Mouse (Mus musculus) gastrocnemius, postnatal 10 days (tissue): ENCODE measurements around the gene Cd151. TPM values are rescaled to one million over a fixed set of nuclear protein-coding genes. Genes with fewer than 3 reads are reported as not detected.
A peak's percentile ranks its signal among the peaks of the same experiment; 100 is the strongest.

Experiments used
- DNase-seq: peaks from one replicate; pipeline ENCODE4 v3.0.0; 2021; ENCODE audit warnings: mixed read lengths
- total RNA-seq, 2 experiments: library from RNA; stranded (reverse); gene quantifications; 2 replicates each; pipeline ENCODE4 v1.2.3; 2021

Cd151 gene
- total RNA-seq, 2 experiments from 2014 or later, result 77.7 to 88.5 TPM

DNA sequence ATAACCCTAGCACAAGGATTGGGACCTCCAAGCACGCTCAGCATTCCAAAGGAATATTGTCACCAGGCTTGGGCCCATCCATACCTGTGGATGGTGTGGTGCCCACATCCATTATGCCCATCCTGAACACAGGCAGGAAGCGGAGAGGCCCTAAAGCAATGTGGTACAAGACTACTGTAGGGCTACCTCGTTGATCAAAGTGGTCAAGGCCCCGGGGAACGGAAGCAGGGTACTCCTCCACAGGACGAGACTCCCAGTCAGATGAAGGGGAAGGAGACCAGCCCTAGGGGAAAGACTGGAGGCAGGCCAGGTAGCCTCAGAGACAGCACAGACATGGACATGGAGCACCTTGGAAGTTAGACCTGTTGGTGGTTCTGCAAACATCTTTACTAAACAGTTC, 5.6 kb downstream of the Cd151 start:
- no peak for DNase-seq

- DNase-seq, result no peak
Observed at GRCm38 (mm10) chr7:141474160-141474559, 7.0 kb downstream of the Cd151 start.

- peak; percentile 82 for DNase-seq
Observed at GRCm38 (mm10) chr7:141475011-141475804, 8.0 kb downstream of the Cd151 start, which contains the start of the genes Polr2l and Tspan4. TSS of gene Polr2l (minus strand) at chr7:141475132. TSS of gene Tspan4 (plus strand) at chr7:141475240.

GRCm38 (mm10) chr7:141475805-141476158, 8.6 kb downstream of the Cd151 start:
- DNase-seq, result no peak

DNA sequence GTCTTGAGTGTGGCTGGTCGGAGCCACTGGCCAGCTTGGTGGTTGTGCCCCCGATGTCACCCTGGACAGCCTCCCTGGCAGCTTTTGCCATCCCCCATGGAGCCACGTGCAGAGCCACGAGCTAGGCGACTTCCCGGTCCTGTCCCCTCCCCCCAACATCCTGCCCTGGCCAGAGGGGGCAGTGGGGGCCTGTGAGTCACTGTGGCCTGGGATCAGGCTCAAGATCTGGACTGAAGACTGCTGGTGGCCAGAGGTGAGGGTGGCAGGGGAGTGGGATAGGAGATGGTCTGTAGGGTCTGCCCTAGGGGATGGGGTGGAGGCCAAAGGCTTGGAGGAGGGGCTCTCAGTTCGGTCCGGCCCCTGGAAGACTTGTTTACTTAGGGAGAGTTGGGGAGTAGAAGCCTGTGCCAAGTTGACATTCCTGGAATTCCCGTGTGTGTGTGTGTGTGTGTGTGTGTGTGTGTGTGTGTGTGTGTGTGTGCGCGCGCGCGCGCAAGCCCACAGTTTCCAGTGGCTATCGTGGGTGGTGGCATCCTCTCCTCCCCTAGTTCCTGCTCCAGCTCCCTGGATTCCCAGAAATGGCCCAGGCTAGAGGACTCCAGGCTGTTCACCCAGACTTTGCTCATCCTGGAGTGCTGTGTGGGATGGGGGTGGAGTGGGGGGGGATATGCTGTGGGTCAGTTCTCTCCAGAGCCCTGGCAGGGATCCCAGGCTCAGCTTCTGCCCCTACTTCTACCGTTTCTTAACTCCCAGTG, 9.2 kb downstream of the Cd151 start:
- DNase-seq, result peak; percentile 73

GRCm38 (mm10) chr7:141476981-141477370, 9.8 kb downstream of the Cd151 start:
- DNase-seq, result no peak

DNA sequence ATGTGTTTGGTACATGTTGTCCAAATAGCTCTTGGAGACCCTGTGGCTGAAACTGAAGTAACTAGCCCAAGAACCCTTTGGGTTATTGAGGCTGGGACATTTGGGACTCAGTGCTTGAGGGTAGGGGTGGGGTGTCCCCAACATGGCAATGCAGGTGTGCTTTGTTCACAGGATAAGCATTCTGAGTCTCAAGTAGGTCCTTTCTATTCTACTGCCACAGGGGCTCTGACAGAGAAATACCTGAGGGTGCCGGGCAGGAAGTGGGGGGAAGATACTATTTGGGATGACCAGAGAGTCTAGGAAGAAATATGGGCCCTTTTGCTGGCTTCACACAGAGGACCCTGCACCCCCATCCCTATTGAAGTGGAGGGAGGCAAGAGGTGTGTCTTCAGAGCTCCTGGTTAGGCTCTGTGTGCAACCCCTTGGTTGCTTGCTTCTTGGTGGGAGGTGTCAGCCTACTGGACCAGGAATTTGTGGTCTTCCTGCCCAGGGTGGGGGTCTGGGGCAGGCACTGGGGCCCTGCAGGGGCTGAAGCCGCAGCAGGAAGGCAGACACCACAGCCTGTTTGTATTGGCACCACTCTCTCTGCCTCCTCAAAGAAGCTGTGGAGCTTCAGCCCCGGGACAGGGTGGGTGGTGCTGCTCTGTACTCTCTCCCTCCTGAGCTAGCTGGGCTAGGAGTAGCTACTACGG, 10.5 kb downstream of the Cd151 start:
- no peak for DNase-seq

- no peak for DNase-seq
Observed at GRCm38 (mm10) chr7:141478270-141478748, 11.1 kb downstream of the Cd151 start.

DNA sequence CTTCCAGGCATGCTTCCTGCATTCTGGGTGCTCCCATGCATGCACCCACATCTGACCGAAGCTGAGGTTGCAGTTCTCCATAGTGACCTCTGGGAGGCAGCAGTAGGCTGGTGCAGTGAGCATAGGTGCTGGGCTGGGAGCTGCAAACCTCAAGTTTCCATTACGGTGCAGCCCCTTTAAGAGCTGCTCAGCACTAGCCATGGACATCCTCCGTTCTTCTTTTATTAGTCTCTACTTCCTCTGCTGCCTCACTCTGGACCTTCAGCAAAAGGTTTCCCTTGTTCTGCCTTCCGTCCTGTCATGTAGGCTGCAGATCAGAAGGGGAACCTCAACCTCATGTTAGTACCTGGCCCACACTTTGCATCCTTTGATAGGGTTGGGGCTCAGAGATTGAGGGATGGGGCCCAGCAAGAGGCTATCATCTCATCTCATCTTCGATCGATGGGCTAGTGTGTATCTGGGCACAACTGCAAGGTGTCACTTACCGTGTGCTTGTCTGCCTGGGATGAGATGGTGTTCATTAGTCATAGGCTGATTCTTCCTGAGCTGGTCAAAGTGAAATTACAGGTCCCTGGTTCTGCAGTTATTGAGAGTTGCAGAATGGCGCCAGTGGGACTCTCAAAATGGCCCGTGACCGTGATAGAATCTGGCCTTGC, 13.8 kb downstream of the Cd151 start:
- DNase-seq, result peak; percentile 55

DNA sequence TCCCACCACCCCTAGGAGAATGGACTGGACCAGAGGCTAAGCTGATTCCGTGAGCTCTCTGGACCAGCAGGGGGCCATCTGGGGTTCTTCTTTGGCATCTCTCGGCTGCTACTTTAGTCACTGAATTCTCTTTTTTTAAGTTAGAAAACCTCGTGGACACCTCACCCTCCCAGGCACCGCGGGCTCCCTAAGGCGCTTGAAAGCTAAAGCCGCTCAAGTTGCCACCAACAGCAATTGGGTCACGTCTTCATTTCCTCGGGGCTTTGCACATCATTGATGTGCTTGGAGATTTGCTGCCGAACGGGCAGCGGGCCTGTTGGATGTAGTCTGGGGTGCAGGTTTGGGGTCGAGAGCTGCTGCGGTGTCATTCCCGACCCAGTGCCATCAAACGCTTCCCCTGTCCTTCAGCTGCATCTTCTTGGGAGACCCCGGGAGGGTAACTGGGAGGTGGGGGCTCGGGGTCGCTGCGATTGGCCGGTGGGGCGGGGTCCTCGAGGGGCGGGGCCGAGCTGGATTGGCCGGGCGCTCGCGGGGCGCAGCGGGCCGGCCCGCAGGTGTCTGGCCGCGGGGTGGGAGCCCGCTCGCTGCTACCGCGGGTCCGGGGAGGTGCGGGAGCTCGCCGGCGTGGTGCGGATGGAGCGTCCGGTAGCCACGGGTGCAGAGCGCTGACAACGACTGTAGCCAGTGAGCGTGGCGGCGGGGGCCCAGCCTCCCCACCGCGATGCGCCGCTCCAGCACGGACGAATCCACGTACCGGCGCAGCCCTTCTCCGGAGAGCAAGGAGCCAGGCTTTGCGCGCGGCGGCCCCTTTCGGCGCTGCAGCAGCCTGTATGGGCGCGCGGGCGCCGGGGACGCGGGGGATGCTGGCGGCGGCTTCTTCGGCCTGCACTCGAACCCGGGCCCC, 14.6 kb downstream of the Cd151 start:
- DNase-seq, result no peak

DNA sequence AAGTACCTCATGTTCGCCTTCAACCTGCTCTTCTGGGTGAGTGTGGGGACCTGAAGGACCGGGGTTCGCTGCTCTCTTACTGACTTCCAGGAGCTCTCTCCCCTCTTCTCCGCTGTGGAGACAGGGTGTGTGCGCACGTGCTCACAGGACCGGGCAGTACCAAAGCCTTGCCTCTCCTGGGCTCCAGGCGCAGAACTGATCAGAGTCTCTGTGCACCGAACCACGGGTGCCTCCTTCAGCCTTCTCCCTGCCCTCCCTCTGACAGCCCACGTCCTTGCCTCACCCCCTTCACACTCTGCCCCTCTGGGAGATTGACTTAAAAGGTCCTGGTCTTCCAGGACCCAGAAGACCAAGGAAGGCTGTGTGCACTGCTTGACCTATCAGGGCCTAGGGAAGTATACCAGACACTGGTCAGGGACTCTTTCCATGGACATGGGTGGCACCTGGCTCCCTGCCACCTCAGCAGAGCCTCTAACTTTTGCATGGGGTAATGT, 15.4 kb downstream of the Cd151 start:
- no peak for DNase-seq

GRCm38 (mm10) chr7:141483114-141483653, 16.0 kb downstream of the Cd151 start:
- DNase-seq, result no peak

GRCm38 (mm10) chr7:141484186-141485120, 17.3 kb downstream of the Cd151 start:
- DNase-seq, result no peak

GRCm38 (mm10) chr7:141485186-141485585, 18.0 kb downstream of the Cd151 start:
- DNase-seq, result no peak

DNA sequence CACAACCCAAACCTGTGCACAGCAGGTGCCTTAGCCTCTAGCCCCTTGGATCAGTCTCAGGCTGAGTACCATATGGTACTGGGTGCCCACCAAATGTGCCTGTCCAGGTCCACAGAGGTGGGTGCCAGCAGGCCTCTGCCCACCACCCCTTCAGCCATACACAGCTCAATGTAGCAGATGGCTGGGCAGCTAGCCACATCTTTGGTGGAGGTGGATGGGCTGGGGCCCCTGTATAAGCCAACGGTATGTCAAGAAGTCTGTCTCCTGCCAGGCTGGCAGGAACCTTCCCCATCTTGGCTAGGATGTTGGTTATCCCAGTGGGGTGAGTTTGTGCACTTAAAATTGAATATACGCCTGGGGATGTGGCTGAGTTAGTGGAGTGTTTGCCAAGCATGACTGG, 18.4 kb downstream of the Cd151 start:
- DNase-seq, result no peak

DNA sequence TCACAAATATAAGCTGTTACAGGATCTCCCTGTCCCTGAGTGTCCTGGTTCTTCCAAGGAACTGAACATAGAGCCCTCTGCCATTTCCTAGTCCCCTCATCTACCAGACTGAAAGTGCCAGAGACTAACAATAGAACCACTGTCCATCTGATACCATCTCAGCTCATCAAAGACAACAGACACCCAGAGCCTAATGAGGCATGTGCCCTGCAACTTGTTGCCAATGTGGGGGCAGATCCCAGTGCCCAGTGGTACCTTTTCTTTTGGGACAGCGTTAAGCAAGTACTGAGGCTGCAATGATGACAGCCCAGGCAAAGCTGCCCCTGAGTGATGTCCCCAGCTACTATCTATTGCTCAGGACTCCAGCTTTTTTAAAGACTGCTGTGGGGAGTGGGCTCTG, 19.0 kb downstream of the Cd151 start:
- DNase-seq, result no peak

- DNase-seq, result no peak
Observed at GRCm38 (mm10) chr7:141487141-141487540, 19.9 kb downstream of the Cd151 start.

- DNase-seq, result no peak
Observed at GRCm38 (mm10) chr7:141491151-141491550, 24.0 kb downstream of the Cd151 start.

DNA sequence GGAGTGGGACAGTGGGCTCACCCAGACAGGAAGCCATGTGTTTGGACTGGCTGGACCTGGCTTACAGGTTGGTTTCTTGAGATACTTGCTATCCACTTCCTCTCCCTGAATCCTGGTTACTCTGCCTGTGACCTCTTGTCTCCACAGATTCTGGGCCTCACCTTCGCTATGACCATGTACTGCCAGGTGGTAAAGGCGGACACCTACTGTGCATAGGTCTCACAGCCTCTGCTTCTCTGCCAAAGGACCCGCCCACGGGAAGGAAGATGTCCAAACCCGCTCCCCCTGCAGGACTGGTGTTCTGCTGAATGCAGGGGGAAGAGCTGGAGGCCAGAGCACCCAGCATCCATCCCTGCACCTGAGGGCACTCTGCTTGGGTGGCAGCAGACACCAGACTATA, 25.5 kb downstream of the Cd151 start:
- no peak for DNase-seq

- DNase-seq, result no peak
Observed at GRCm38 (mm10) chr7:141493729-141494128, 26.5 kb downstream of the Cd151 start.
